Mouse (Mus musculus) stomach, embryonic 14.5 days (tissue): ENCODE data around the gene Coa3. TPM values are rescaled to one million over a fixed set of nuclear protein-coding genes. Genes with fewer than 3 reads are reported as not detected.
A peak's percentile ranks its signal among the peaks of the same experiment; 100 is the strongest.
"Not testable (repeated sequence)": the region's sequence is repeated elsewhere in the genome, so short reads cannot be mapped to it uniquely, and the experiment has no call there.

ENCODE experiments used
- ATAC-seq: fragments of 200-750 bp; cut with Nextera tagmentation; 2 replicates; pipeline ENCODE4 v1.8.0; 2017; ENCODE audit warnings: low read depth, moderate TSS enrichment; ENCODE audit not compliant: insufficient number of reproducible peaks, insufficient read depth, low FRiP score
- H3K27ac ChIP-seq: fragments of 300-500 bp; sonication (generic); 2 replicates; pipeline ENCODE4 v1.5.1; 2014; ENCODE audit warnings: mild to moderate bottlenecking, low read length, moderate library complexity, mixed read lengths
- H3K27me3 ChIP-seq: fragments of 300-500 bp; sonication (generic); 2 replicates; pipeline ENCODE4 v1.6.1; 2014; ENCODE audit warnings: low read length, control low read depth, mixed read lengths; ENCODE audit not compliant: control insufficient read depth, insufficient read depth
- H3K36me3 ChIP-seq: fragments of 300-500 bp; sonication (generic); 2 replicates; pipeline ENCODE4 v1.6.1; 2014; ENCODE audit warnings: mild to moderate bottlenecking, control low read depth, low read length, moderate library complexity, mixed read lengths; ENCODE audit not compliant: control insufficient read depth, insufficient read depth
- H3K4me1 ChIP-seq: fragments of 300-500 bp; sonication (generic); 2 replicates; pipeline ENCODE4 v1.6.1; 2014; ENCODE audit warnings: low read length, control low read depth, mixed read lengths; ENCODE audit not compliant: control insufficient read depth, insufficient read depth
- H3K4me2 ChIP-seq: fragments of 300-500 bp; sonication (generic); replicated peaks from 2 replicates; pipeline ENCODE4 v1.6.1; 2014; ENCODE audit warnings: low read depth, low read length, control low read depth
- H3K4me3 ChIP-seq: fragments of 300-500 bp; sonication (generic); 2 replicates; pipeline ENCODE4 v1.5.1; 2014; ENCODE audit warnings: low read depth, low read length, control low read depth
- H3K9ac ChIP-seq: fragments of 300-500 bp; sonication (generic); replicated peaks from 2 replicates; pipeline ENCODE4 v1.6.1; 2014; ENCODE audit warnings: low read depth, mild to moderate bottlenecking, control low read depth, low read length, moderate library complexity, mixed read lengths
- H3K9me3 ChIP-seq: fragments of 300-500 bp; sonication (generic); 2 replicates; pipeline ENCODE4 v1.6.1; 2016; ENCODE audit warnings: low read depth, low read length, control low read depth; ENCODE audit not compliant: control insufficient read depth
- WGBS: fragments of 180-500 bp; shearing (Covaris S2); extraction: QIAGEN DNeasy Blood & Tissue Kit; methylation state at CpG from one replicate; pipeline ENCODE4 v1.1.7; 2014; 5-methylcytosine and 5-hydroxymethylcytosine counted together
- polyA plus RNA-seq: library from polyadenylated mRNA; unstranded; fragments of >200 nt; fragmentation: Nextera tagmentation; extraction: Ambion mirVana; gene quantifications from 2 replicates; pipeline ENCODE4 v1.2.1, GENCODE M21; 2014

The Coa3 gene
- polyA plus RNA-seq: 207 and 215 TPM in 2 replicates

DNA sequence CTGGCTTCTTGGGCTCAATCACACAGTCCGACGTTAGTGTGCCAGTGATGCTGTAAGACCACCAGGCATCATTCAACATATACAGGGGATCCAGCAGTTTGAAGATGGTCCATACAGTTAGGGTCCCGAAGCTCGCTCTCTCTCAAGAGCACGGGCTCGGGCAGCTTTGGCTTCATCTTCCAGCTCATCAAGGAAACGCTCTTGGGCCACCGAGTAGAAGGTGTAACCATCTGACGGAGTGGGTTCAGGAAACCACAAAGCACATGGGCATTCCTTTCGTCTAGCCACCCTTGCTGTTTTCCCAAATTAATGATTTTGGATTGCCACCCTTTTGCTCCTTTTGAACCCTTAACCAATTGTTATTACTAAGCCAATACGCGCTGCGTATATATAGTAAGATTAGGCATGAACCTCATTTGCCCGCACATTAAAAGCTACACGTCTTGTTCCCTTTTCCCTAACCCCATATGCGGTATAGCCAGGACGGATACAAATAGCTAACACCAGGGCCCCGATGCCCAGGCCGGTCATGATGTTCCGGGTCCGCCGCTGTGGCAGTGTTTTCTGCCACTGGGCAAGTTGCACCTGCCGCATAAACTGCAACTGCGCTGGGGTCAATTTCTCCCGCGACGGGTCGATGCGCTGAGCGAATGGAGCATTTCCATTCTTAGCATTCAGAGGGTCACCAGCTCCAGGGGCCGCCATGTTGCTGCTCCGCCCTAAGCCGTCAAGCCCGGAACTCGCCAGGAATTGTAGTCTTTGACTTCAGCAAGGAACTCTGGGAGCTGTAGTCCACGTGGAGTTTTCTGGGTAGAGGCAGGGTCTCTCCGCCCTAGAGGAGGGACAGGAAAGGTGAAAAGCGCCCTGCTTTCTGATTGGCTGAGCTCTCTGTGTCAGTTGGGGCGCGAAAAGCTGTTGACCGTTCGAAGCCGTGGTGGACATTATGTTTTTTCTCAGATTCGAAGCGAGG lies at the start of gene Coa3, which contains the start of gene Cntd1:
TSS of gene Coa3 (minus strand) at position 892 of the 970 bp plus-strand sequence.
TSS of gene Cntd1 (plus strand) at position 790 of the 970 bp plus-strand sequence.
- peaks cover 2% of the 10 kb centered on the region; the same call in 1 of the 2 replicates for H3K36me3 ChIP-seq
- H3K4me1 ChIP-seq: peaks cover 17% of the 10 kb centered on the region
- H3K27me3 ChIP-seq: no peaks in the 10 kb centered on the region
- H3K27ac ChIP-seq: peak within 1 kb of the TSS; percentile 62
- H3K4me2 ChIP-seq: peak within 1 kb of the TSS; percentile 95
- H3K9ac ChIP-seq: peak within 1 kb of the TSS; percentile 45
- ATAC-seq: peak; percentile 94
- H3K4me3 ChIP-seq: peak within 1 kb of the TSS; percentile 70
- H3K9me3 ChIP-seq: no peaks in the 10 kb centered on the region
- 6% methylated on average over 45 of the region's 45 CpGs for WGBS

- Histone ChIP-seq H3K4me1 (0 out of 2 replicates have a peak, but pooled peaks cover 3% of the 10 kb centered on the region), H3K4me2 (no peak overlapping the region), H3K27me3 (no peaks in the 10 kb centered on the region), H3K9ac (no peak overlapping the region), H3K4me3 (no peak overlapping the region), H3K27ac (no peak overlapping the region), H3K36me3 (peaks cover 28% of the 10 kb centered on the region), H3K9me3 (no peaks in the 10 kb centered on the region)
- WGBS: 47% methylated on average over 3 of the region's 3 CpGs
- no peak for ATAC-seq
Measured at GRCm38 (mm10) chr11:101327311-101327710, 48.4 kb upstream of the Coa3 start.

DNA sequence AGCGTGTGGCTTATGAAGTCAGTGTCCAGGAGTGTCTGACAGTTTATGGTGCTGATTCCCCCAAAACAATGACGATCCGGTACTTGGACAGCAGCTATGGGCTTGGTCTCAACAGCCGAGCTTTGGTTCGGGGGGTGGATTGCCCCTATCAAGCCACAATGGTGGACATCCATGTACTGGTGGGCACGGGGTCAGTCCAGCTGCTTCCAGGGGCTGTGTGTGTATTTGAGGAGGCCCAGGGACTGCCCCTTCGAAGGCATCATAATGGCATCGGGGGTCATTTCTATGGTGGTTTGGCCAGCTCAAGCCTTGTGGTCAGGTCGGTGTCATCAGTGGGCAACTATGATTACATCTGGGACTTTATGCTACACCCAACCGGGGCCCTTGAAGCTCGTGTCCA lies 47.2 kb upstream of the Coa3 start:
- Histone ChIP-seq H3K27me3 (no peaks in the 10 kb centered on the region), H3K4me3 (no peak overlapping the region), H3K9me3 (no peaks in the 10 kb centered on the region), H3K4me2 (no peak overlapping the region), H3K27ac (no peak overlapping the region), H3K36me3 (peaks cover 40% of the 10 kb centered on the region), H3K4me1 (0 out of 2 replicates have a peak, but pooled peaks cover 3% of the 10 kb centered on the region), H3K9ac (no peak overlapping the region)
- ATAC-seq: no peak
- 83% methylated on average over 11 of the region's 11 CpGs for WGBS

GRCm38 (mm10) chr11:101325201-101325600 lies 46.3 kb upstream of the Coa3 start:
- peaks cover 49% of the 10 kb centered on the region for H3K36me3 ChIP-seq
- H3K4me1 ChIP-seq, H3K4me3 ChIP-seq, ATAC-seq, H3K9me3 ChIP-seq, H3K4me2 ChIP-seq, H3K27me3 ChIP-seq, H3K27ac ChIP-seq, H3K9ac ChIP-seq: not testable (repeated sequence)
- whole genome bisulfite sequencing: 91% methylated on average over 11 of the region's 11 CpGs

GRCm38 (mm10) chr11:101324763-101325162 lies 45.8 kb upstream of the Coa3 start, which contains the start of gene Aoc2:
Gene Aoc2, plus strand, starts transcription at chr11:101325063.
- Histone ChIP-seq H3K9me3 (no peaks in the 10 kb centered on the region), H3K4me3 (no peak within 1 kb of the TSS), H3K4me1 (0 out of 2 replicates have a peak, but pooled peaks cover 3% of the 10 kb centered on the region), H3K36me3 (peaks cover 54% of the 10 kb centered on the region), H3K27ac (no peak within 1 kb of the TSS), H3K9ac (no peak within 1 kb of the TSS), H3K27me3 (no peaks in the 10 kb centered on the region), H3K4me2 (no peak within 1 kb of the TSS)
- WGBS: 88% methylated on average over 5 of the region's 5 CpGs
- ATAC-seq: no peak

DNA sequence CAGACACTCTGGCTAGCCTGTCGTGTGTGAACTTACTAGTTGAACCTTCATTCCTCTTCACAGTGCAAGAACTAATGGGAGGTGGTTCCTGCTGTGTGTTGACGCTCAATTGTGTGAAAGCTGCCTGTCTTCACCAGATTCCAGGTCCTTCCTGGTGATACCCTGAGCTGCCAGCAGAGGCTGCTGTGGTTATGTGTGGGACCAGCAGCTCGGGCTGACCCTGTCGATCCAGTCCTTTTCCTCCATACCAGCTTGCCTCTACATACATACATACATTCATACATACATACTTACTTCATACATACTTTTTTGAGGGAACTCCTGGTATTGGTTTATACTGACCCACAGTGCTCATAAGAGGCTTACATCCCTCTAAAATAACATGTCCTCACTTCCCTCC lies 44.7 kb upstream of the Coa3 start:
- 12% methylated on average over 4 of the region's 4 CpGs for WGBS
- no peak overlapping the region for H3K27ac ChIP-seq
- no peak overlapping the region for H3K9ac ChIP-seq
- no peaks in the 10 kb centered on the region for H3K27me3 ChIP-seq
- no peaks in the 10 kb centered on the region for H3K4me1 ChIP-seq
- ATAC-seq: no peak
- H3K9me3 ChIP-seq: no peaks in the 10 kb centered on the region
- no peak overlapping the region for H3K4me3 ChIP-seq
- H3K36me3 ChIP-seq: peaks cover 64% of the 10 kb centered on the region
- H3K4me2 ChIP-seq: no peak overlapping the region

DNA sequence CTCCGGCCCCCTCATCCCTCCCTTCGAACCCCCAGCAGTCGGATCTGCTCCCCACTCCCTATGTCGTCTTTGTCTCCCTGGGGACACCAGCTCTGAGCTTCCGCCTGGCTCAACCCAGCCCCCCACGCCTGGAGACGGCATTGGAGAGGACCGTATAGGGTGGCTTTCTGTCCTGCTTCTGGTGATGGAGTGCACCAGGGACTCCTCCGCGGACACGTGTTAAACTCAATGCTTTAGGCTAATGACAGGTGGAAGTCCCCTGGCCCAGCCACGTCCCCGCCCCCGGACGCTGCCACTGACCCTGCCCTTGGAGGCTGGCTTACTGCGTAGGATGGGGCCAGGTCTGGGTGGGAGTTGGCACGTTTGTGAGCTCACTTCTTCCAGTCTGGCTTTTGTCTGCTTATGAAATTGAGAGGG lies 37.6 kb upstream of the Coa3 start:
- H3K9me3 ChIP-seq: no peaks in the 10 kb centered on the region
- H3K4me3 ChIP-seq: peak overlapping the region; percentile 99
- H3K4me1 ChIP-seq: peaks cover 6% of the 10 kb centered on the region
- WGBS: under 1% methylated on average over 17 of the region's 17 CpGs
- peak; percentile 48; the same call in 1 of the 2 replicates for ATAC-seq
- H3K27ac ChIP-seq: peak overlapping the region; percentile 76
- no peaks in the 10 kb centered on the region for H3K27me3 ChIP-seq
- H3K4me2 ChIP-seq: peak overlapping the region; percentile 91
- H3K36me3 ChIP-seq: peaks cover 34% of the 10 kb centered on the region
- peak overlapping the region; percentile 72 for H3K9ac ChIP-seq

GRCm38 (mm10) chr11:101315665-101316500 lies 37.0 kb upstream of the Coa3 start, which contains the start of gene Psme3:
Gene Psme3, plus strand, starts transcription at chr11:101316213.
- WGBS: under 1% methylated on average over 58 of the region's 62 CpGs
- Histone ChIP-seq H3K27ac (peak within 1 kb of the TSS; percentile 76), H3K9me3 (no peaks in the 10 kb centered on the region), H3K4me3 (peak within 1 kb of the TSS; percentile 99), H3K36me3 (peaks cover 27% of the 10 kb centered on the region), H3K9ac (peak within 1 kb of the TSS; percentile 72), H3K4me1 (peaks cover 6% of the 10 kb centered on the region), H3K4me2 (peak within 1 kb of the TSS; percentile 91), H3K27me3 (no peaks in the 10 kb centered on the region)
- peak; percentile 93 for ATAC-seq
